Mouse (Mus musculus) layer of hippocampus, postnatal 14 days (tissue): ENCODE measurements around the gene Aak1. TPM values are rescaled to one million over a fixed set of nuclear protein-coding genes. Genes with fewer than 3 reads are reported as not detected.

Experiments used
- DNase-seq, 2 experiments: peaks; one replicate each; pipeline ENCODE4 v3.0.0; 2021 to 2022; ENCODE audit warnings: low spot score in 2 of 2, mixed read lengths in 1 of 2
- long read RNA-seq, 2 experiments: library from polyadenylated mRNA; stranded (forward); transcript quantifications; one replicate each; pipeline ENCODE4 v2.0.0; 2021
- total RNA-seq, 2 experiments: library from RNA; stranded (reverse); gene quantifications; 2 replicates each; pipeline ENCODE4 v1.2.3; 2021

Gene Aak1
- total RNA-seq = 100 to 1,000 TPM; 404 to 410 TPM
- long read RNA-seq, experiment 1, full-length matches to known transcripts = 34 of 63 reads
- long read RNA-seq, experiment 1, partial matches to known transcripts = 5 of 63 reads
- long read RNA-seq, experiment 1, other reads (novel, unspliced or antisense) = 24 of 63 reads
- long read RNA-seq, experiment 2, transcript Aak1-205 (1 exons, 2,768 nt) = major isoform, 37 of 70 reads
- long read RNA-seq, experiment 2, partial matches to known transcripts = 4 of 70 reads
- long read RNA-seq, experiment 2, other reads (novel, unspliced or antisense) = 29 of 70 reads

DNA sequence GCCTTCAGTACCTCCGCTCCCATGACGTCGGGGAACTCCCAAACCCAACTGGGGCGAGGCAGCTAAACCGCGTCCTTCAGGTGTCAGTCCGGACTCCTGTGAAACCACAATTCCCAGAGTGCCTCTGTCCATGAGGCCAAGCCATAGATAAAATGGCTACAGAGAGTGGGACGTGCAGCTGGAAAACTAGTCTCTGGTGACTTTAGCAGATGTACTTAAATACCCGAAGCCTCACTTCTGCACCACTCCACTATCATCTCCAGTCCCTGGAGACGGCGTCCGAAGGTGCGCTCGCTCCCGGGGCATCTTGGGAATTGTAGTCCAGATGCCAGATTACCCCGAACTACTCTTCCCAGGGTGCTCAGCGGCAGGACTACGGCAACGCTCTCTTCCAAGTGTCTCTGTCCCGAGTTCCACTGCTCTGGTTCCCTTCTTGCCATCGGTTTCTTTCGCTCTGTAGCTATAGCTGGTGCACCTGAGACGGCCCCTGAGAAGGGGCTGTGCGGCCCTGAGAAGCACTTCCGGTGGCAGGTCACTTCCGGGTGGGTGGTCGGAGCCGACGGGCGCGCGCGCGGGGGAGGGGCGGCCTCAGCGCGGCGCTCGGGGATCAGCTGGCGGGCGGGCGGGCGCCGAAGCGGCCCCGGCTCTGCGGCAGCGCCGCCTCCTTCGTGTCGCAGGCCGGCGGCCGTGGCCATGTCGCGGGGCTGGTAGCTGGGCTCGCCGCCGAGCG is at the start of gene Aak1:
TSS of gene Aak1 (plus strand) at position 603 of the 730 bp plus-strand sequence.
- peak; percentile 92 to 94 for DNase-seq

DNA sequence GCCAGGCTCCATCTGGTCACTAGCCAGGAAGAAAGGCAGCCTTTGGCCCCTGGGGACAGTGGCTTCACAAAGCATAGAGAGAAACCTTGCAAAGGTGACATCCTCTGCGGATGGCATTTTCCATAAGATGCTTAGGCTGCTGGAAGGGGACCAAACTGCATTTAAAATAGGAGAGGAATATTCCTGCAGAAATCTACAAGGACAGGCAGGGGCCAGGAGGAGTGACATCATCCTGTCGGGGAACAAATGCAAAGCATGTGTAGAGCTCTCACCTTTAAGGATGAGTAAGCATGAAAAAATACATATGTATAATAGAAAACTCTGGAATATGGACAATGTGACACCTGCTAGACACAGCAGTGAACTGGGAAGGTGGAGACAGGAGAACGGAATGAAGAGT is 48.9 kb upstream of the Aak1 start:
- DNase-seq = no peak

DNA sequence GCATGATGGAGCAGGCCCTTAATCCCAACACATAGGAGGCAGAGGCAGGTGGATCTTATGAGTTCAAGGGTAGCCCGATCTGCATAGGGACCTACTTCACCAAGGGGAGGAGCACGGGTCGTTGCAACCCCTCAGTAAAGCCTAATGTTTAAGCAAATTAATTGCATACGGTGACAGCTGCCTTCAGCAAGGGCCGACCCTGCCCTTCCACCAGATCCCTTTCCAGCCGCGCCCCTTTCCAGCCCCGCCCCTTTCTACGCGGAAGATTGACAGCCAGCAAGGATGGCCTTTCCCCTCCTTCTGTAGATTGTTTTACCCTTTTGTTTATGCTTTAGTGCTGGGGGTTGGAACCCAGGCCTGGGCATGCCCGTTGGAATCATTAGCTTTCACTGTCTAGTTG is 47.9 kb upstream of the Aak1 start:
- DNase-seq = no peak

DNA sequence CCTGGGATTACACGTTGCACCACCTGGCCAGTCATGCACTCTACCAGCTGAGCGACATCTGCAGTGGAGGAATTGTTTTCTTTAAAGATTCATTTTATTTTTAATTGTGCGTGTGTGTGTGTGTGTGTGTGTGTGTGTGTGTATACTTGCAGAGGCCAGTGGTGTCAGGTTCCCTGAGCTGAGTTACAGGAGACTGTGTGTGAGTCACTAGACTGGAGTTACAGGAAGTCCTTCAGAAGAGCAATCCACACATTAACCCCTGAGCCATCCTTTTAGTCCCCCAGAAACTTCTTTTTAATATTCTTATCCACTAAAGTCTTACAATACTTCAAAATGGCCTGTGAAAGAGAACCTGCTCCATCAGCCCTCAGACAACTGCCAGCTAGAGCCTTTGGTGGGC is 44.7 kb upstream of the Aak1 start:
- no peak for DNase-seq

DNA sequence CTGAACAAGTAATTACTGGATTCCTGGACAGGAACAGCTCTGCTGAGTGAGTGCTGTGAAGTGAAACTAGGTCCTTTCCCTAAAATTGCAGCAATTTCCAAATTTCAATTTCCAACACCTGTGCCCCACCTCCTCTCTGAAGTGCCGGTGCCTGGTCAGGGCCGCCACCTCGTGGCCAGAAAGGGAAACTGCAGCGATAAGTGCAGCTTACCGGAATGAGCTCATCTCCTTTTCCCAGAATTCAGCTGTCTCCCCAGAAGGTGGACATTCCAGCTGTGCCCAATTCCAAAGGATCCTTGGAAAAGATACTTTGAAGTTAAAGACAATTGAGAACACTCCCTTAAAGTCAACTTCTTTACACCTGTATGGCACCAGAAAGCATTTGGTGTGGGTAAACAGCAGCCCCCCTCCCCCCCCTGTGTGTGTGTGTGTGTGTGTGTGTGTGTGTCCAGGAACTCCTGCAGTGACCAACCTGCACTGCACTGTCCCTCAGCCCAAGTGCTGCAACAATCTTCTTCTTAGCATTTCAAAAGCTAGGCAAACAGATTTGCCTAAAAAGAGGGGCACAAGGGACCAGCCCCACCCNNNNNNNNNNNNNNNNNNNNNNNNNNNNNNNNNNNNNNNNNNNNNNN is 42.7 kb upstream of the Aak1 start:
- DNase-seq = peak; percentile 79 to 81

DNA sequence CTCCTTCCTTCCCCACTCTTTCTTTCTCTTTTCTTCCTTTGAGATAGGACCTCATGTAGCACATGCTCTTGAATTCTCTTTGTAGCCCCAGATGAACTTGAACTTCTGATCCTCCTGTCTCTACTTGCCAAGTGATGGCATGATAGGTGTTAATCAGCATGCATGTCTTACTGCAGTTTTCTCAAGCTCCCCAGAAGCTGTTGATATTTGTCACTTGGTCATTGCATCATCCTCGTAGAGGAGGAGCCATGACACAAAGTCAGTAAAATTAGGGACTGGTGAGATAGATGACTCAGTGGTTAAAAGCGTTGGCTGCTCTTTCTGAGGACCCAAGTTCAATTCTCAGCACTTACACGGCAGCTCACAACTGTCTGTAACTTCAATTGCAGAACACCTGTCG is 36.4 kb upstream of the Aak1 start:
- DNase-seq = no peak

DNA sequence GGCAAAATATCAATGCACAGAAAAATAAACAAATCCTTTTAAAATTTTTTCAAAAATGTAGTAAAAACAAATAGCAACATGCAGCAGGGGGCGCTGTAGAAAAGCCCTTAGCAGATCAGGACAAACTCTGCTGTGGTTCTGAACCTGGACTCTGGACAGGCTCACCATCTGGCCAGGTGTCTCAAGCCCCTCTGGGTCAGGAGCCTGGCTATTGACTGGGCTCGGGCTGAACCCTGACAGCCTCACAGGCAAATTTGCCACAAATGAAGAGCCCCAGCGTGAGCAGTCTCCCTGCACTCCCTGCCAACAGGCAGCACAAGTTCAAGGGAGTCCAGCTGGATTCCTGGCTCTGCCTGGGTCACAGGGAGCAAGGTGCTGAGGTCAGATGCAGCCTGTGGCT is 36.0 kb upstream of the Aak1 start:
- DNase-seq = peak in 1 of 2 experiments; percentile 52

DNA sequence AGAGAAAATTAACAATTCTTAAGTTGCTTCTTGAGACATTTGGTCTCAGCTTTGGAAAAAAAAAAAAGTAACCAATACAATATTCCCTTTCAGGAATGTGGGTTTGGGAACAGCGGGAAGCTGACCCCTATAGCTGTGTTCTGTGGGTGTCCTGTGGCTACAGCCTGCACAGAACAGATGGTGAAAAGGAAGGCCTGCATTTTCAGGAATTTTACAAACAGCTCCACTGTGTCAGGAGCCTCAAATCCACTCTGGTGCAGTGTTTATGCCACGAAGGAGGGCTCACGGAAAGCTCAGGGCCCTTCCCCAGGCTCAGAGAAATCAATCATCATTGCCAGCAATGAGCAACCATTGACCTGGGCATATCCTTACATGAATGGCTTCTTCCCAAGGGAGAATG is 34.4 kb upstream of the Aak1 start:
- DNase-seq = peak in 1 of 2 experiments; percentile 25

DNA sequence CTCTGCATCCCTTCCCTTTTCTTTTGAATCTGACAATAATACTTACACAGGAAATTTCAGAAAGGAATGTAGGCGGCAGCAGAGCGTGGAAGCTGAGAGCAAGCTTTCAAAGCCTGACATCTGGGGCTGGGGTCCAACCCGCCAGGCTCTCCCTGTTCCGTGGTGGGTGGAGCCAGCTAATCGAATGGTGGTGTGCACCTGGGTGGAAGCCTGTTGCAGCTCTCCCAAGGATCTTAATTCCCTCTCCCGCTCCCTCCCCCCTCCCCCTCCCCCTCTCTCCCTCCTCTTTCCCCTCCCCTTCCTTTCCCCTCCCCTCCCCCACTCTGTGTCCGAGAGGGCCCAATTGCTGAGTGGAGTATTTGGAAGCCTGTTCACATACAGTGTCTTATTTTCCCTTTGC is 33.9 kb upstream of the Aak1 start:
- no peak for DNase-seq

DNA sequence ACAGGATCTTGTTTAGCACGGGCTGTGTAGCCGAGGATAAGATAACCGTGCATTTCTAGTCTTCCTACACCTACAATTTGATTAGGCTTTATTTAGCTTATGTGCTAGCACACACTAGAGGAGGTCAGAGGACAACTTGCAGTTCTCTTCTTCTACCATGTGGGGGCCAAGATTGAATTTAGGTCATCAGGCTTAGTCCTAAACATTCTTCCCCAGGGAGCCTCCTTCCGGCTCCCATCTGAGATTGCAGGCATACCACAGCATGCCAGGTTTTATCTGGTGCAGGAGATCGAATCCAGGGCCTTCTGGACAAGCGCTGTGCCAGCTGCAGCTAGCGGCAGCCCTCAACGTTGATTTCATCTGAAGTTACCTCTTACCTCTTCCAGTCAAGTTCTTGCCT is 32.7 kb upstream of the Aak1 start:
- DNase-seq = no peak

DNA sequence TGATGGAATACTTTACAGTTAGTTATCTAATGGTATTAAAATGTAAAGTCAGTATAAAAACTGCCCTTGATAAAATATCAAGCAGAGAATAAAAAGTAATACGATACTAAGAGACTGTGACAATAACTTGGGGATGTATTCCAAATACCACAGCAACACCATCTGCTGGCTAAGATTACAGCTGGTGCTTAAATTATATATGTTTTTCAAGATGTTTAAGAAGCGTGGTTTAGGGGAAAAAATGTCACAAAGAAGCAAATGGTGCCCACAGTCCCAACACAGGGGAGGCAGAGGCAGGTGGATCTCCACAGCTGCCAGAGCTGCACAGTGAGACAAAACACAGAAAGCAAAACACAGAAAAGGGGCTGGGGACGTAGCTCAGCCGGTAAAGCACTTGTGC is 30.4 kb upstream of the Aak1 start:
- no peak for DNase-seq

DNA sequence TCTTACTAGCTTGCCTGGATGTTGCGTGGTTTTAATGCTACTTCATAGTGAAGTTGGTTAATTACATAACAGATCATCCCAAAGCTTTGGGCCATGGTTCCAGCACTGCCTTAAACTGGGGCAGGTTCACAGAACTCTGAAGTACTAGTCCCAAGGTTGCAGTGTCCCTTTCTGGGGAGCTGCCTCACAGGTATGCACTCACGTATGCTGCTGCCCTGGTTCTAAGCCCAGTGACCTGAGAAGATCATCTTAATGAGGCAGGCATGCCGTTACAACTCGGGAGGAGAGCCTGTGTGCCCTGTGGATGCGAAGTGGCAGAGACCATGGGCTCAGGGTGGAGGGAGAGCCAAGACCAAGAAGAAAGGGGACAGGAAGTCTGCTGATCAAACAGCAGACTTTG is 29.4 kb upstream of the Aak1 start:
- no peak for DNase-seq

DNA sequence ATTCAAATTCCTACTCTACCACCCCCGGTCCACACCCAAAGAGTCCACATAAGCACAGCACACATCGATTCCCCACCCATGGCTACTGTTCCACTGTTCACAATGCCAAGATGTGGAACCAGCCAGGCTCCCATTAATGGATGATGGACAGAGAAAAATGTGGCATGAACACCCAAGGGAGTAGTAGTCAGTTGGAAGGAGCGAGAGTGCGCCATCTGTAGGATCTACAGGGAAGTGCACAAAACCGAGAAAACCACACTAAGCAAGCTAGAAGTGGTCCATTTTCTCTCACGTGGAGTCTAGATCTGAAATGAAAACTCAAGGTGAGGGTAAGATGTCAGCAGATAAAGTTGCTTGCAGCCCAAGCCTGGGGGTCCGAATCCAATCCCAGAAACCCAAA is 28.6 kb upstream of the Aak1 start:
- DNase-seq = no peak

DNA sequence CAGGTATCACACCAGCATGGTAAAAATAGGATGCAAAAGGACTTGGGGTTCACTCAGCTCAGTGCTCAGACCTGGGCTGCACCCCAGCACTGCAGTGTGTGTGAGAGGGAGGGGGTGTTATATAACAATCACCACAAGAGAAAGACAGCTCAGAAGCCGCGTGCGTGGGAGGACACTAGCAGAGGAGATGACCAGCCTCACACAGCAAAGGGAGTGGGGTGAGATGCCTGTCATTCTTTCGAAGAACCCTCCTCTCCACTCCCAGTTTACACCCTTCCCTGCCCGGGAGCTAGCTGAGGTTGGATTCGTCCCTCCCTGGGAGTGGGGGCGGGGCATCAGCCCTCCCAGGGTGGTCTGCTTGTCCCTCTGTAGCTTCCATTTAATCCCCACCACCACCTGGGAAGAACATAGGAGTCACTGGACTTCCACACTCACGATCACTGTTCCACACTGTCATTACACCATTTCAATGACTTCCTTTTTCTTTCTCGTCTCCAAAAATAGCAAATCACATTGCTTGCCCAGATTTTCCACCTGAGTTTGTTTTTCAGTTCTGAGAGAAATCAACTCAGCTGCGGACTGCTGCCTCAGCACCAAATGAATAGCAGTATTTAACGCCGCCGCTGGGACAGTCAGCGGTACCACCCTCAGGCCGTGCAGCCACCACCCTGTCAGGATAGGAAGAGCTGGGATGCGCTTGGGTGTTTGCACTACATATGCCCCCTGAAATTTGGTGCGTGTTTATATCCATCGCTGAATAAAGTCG is 26.8 kb upstream of the Aak1 start:
- DNase-seq = peak in 1 of 2 experiments; percentile 37

DNA sequence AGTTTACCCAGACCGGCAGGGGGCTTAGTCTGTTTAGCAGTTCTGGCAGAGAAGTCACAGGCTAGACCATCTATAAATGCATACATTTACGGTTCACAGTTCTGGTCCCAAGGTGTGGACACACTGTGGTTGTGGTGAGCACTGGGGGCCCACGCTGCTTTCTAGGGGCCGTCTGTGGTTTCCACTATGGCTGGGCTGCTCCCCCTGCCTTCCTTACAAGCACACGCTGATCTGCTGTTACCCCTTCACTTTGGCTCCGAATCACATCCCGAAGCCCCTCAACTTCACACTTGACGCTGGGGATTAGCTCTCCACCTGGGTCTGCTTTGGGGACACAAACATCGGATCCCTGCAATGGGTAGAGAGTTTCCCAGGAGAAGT is 26.3 kb upstream of the Aak1 start:
- no peak for DNase-seq

DNA sequence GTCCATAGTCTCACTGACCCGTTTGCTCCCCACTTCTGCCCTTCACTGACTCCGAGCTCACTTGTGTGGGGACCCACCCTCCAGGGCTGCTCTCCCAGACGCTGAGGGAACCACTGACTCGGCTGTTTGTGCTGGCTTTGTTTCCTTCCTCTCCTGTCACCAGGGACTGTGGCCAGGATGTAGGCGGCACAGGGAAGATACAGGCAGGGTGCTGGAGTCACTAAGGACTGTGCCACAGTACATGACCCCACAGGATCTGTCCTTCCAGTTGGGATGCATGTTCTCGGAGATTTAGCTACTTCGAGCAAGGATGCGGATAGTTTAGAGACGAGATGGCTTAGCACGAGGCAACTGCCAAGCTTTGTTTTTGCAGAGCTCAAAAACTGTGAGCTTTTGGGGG is 25.5 kb upstream of the Aak1 start:
- peak in 1 of 2 experiments; percentile 30 for DNase-seq

DNA sequence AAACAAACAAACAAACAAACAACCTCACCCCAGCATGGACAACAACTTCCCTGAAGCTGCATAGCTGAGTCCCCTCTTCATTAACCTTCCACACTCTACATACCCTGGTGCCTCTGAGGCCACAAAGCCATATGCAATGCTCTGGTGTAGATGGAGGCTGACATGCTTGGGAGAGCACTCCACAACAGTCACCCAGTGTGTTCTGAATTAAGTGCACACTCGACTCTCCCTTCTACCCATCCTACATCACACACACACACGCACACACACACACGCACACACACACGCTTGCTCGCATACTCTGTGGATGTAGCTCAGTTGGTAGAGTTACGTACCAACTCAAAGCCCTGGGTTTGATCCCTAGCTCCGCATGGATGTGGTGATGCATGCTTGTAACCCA is 24.9 kb upstream of the Aak1 start:
- no peak for DNase-seq

DNA sequence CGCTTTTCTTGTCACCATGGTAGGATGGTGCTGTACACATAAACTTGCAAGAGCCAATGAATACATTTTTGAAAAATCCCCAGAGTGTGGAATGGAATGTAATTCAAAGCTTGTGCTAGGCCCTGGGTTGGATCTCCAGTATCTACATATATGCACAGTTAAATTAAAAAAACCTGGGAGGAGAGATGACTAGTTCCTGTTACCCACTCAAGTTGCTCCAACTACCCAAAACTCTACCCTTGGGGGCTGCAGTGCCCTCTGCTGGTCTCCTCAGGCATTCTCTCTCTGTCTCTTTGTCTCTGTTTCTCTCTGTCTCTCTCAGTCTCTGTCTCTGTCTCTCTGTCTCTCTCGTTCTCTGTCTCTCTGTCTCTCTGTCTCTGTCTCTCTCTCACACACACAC is 21.9 kb upstream of the Aak1 start:
- no peak for DNase-seq

DNA sequence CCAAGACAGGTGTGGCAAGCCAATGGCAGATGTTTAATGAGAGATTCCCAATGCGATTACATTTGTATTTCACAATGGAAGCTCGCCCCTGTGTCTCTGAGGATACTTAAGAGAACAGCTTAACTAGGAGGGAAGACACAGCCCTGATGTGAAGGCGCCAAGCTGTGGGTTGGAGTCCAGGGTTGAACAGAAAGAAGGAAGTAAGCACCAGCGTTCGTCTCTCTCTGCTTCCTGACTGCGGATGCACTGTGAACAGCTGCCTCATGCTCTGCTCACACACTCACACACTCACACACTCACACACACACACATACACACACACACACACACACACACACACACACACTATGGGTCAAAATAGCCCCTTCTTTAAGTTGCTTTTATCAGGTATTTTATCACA is 19.5 kb upstream of the Aak1 start:
- DNase-seq = no peak

DNA sequence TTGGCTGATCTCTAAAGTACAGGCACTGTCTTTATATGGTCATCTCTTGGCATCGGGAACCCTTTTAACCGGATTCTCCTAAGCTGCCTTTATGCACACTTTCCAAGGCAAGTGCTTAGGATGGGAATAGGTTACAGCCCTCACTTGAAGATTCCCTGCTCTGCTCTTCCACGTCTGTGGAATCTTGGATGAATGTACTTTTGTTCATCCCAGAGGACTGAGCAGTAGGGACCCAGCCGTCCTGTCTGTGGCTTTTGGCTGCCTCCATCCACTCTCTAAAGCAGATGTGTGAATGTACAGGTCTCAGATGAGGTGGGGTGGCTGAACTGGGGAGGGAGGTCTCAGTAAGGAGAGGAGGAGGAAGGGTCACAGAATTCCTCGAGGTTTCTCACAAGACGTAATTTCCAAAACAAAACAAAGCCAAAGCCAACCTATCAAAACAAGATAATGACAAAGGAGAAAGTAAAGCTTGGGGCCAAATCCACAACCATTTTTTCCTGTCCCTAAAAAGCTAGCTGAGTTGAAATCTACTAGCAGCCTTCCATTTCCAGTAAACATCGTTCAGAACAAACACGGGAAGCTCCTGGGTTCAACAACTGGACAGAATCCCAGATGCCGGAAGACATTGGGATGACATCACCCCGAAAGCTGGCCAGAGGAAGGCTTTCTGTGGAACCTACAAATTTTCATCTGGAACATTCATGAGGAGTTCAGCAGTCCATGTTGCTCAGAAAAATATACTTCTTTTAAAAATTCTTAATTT is 18.4 kb upstream of the Aak1 start:
- no peak for DNase-seq
